Mouse (Mus musculus): ENCODE measurements at regions not wholly inside any gene's neighbourhood (a gene's known extent, or its start where the extent isn't known, plus 50 kb on each side); places are given as distances from the start of the nearest gene placed in this dataset.
A peak's percentile ranks its signal among the peaks of the same experiment; 100 is the strongest.

GRCm38 (mm10) chr1:136725242-136725641 is 100.5 kb downstream of the Zfp281 start:
- TF ChIP-seq POU5F1 (IDR thresholded peaks at IDR 0.05; ENCODE audit: borderline replicate concordance, low read length) (no peak), CTCF (conservative IDR thresholded peaks at IDR 0.05; ENCODE audit: low read length) (no peak), NANOG (IDR thresholded peaks at IDR 0.05; ENCODE audit: borderline replicate concordance, low read length) (no peak)
- no peaks in the 10 kb centered on the region for H3K27me3 ChIP-seq (ENCODE audit: insufficient read depth, low read length)
- peaks cover 47% of the 10 kb centered on the region for H3K4me1 ChIP-seq (replicated peaks; ENCODE audit: low read depth, low read length)
- no peaks in the 10 kb centered on the region for H3K9me3 ChIP-seq (ENCODE audit: low read length)
- H3K36me3 ChIP-seq (ENCODE audit: insufficient read depth, low read length): peaks cover 30% of the 10 kb centered on the region
- H3K4me3 ChIP-seq (replicated peaks; ENCODE audit: low read length): no peak overlapping the region

- peak; percentile 97 for TF ChIP-seq CTCF (conservative IDR thresholded peaks at IDR 0.05; ENCODE audit: low read length)
- TF ChIP-seq POU5F1 (IDR thresholded peaks at IDR 0.05; ENCODE audit: borderline replicate concordance, low read length): no peak
- H3K27me3 ChIP-seq (ENCODE audit: insufficient read depth, low read length): no peaks in the 10 kb centered on the region
- H3K4me3 ChIP-seq (replicated peaks; ENCODE audit: low read length): no peak overlapping the region
- peaks cover 58% of the 10 kb centered on the region for H3K4me1 ChIP-seq (replicated peaks; ENCODE audit: low read depth, low read length)
- no peaks in the 10 kb centered on the region for H3K9me3 ChIP-seq (ENCODE audit: low read length)
- H3K36me3 ChIP-seq (ENCODE audit: insufficient read depth, low read length): peaks cover 21% of the 10 kb centered on the region
These were observed 101.6 kb downstream of the Zfp281 start for GRCm38 (mm10) chr1:136726145-136726935.

GRCm38 (mm10) chr1:136727868-136728631 is 103.3 kb downstream of the Zfp281 start:
- peaks cover 12% of the 10 kb centered on the region for H3K36me3 ChIP-seq (ENCODE audit: insufficient read depth, low read length)
- H3K27me3 ChIP-seq (ENCODE audit: insufficient read depth, low read length): no peaks in the 10 kb centered on the region
- no peak for TF ChIP-seq CTCF (conservative IDR thresholded peaks at IDR 0.05; ENCODE audit: low read length)
- TF ChIP-seq POU5F1 (IDR thresholded peaks at IDR 0.05; ENCODE audit: borderline replicate concordance, low read length): no peak
- TF ChIP-seq NANOG (IDR thresholded peaks at IDR 0.05; ENCODE audit: borderline replicate concordance, low read length): peak; percentile 87
- H3K9me3 ChIP-seq (ENCODE audit: low read length): no peaks in the 10 kb centered on the region
- H3K4me3 ChIP-seq (replicated peaks; ENCODE audit: low read length): peak overlapping the region; percentile 29; the same call in 1 of the 2 replicates
- H3K4me1 ChIP-seq (replicated peaks; ENCODE audit: low read depth, low read length): peaks cover 75% of the 10 kb centered on the region

- Histone ChIP-seq H3K4me3 (replicated peaks; ENCODE audit: low read length) (no peak overlapping the region), H3K36me3 (ENCODE audit: insufficient read depth, low read length) (peaks cover 12% of the 10 kb centered on the region), H3K9me3 (ENCODE audit: low read length) (no peaks in the 10 kb centered on the region), H3K4me1 (replicated peaks; ENCODE audit: low read depth, low read length) (peaks cover 76% of the 10 kb centered on the region), H3K27me3 (ENCODE audit: insufficient read depth, low read length) (no peaks in the 10 kb centered on the region)
- TF ChIP-seq NANOG (IDR thresholded peaks at IDR 0.05; ENCODE audit: borderline replicate concordance, low read length): no peak
- TF ChIP-seq CTCF (conservative IDR thresholded peaks at IDR 0.05; ENCODE audit: low read length): no peak
- TF ChIP-seq POU5F1 (IDR thresholded peaks at IDR 0.05; ENCODE audit: borderline replicate concordance, low read length): no peak
These were observed 103.9 kb downstream of the Zfp281 start for GRCm38 (mm10) chr1:136728632-136728944.

- H3K36me3 ChIP-seq (ENCODE audit: insufficient read depth, low read length): no peaks in the 10 kb centered on the region; the same call in 1 of the 2 replicates
- H3K27me3 ChIP-seq (ENCODE audit: insufficient read depth, low read length): no peaks in the 10 kb centered on the region
- H3K9me3 ChIP-seq (ENCODE audit: low read length): no peaks in the 10 kb centered on the region
- peaks cover 90% of the 10 kb centered on the region for H3K4me1 ChIP-seq (replicated peaks; ENCODE audit: low read depth, low read length)
- H3K4me3 ChIP-seq (replicated peaks; ENCODE audit: low read length): 0 out of 2 replicates have a peak overlapping the region, but pooled peaks have one; percentile 41
- no peak for TF ChIP-seq POU5F1 (IDR thresholded peaks at IDR 0.05; ENCODE audit: borderline replicate concordance, low read length)
- TF ChIP-seq CTCF (conservative IDR thresholded peaks at IDR 0.05; ENCODE audit: low read length): no peak
- TF ChIP-seq NANOG (IDR thresholded peaks at IDR 0.05; ENCODE audit: borderline replicate concordance, low read length): no peak
These were observed 105.9 kb downstream of the Zfp281 start for GRCm38 (mm10) chr1:136730638-136731037.

GRCm38 (mm10) chr1:136738030-136738429 is 113.3 kb downstream of the Zfp281 start:
- Histone ChIP-seq H3K4me1 (replicated peaks; ENCODE audit: low read depth, low read length) (peaks cover 69% of the 10 kb centered on the region), H3K9me3 (ENCODE audit: low read length) (no peaks in the 10 kb centered on the region), H3K4me3 (replicated peaks; ENCODE audit: low read length) (no peak overlapping the region), H3K27me3 (ENCODE audit: insufficient read depth, low read length) (no peaks in the 10 kb centered on the region), H3K36me3 (ENCODE audit: insufficient read depth, low read length) (no peaks in the 10 kb centered on the region)
- no peak for TF ChIP-seq NANOG (IDR thresholded peaks at IDR 0.05; ENCODE audit: borderline replicate concordance, low read length)
- TF ChIP-seq CTCF (conservative IDR thresholded peaks at IDR 0.05; ENCODE audit: low read length): no peak
- TF ChIP-seq POU5F1 (IDR thresholded peaks at IDR 0.05; ENCODE audit: borderline replicate concordance, low read length): no peak

GRCm38 (mm10) chr1:136739486-136739885 is 114.8 kb downstream of the Zfp281 start:
- Histone ChIP-seq H3K9me3 (ENCODE audit: low read length) (no peaks in the 10 kb centered on the region), H3K27me3 (ENCODE audit: insufficient read depth, low read length) (no peaks in the 10 kb centered on the region), H3K4me3 (replicated peaks; ENCODE audit: low read length) (no peak overlapping the region), H3K4me1 (replicated peaks; ENCODE audit: low read depth, low read length) (peaks cover 63% of the 10 kb centered on the region), H3K36me3 (ENCODE audit: insufficient read depth, low read length) (no peaks in the 10 kb centered on the region)
- TF ChIP-seq POU5F1 (IDR thresholded peaks at IDR 0.05; ENCODE audit: borderline replicate concordance, low read length) (no peak), CTCF (conservative IDR thresholded peaks at IDR 0.05; ENCODE audit: low read length) (peak; percentile 80)

- Histone ChIP-seq H3K27me3 (ENCODE audit: insufficient read depth, low read length) (no peaks in the 10 kb centered on the region), H3K4me1 (replicated peaks; ENCODE audit: low read depth, low read length) (peaks cover 50% of the 10 kb centered on the region), H3K4me3 (replicated peaks; ENCODE audit: low read length) (no peak overlapping the region), H3K36me3 (ENCODE audit: insufficient read depth, low read length) (no peaks in the 10 kb centered on the region), H3K9me3 (ENCODE audit: low read length) (no peaks in the 10 kb centered on the region)
- TF ChIP-seq NANOG (IDR thresholded peaks at IDR 0.05; ENCODE audit: borderline replicate concordance, low read length): no peak
- no peak for TF ChIP-seq CTCF (conservative IDR thresholded peaks at IDR 0.05; ENCODE audit: low read length)
These were observed 116.4 kb downstream of the Zfp281 start for GRCm38 (mm10) chr1:136741061-136741460.
